Mouse (Mus musculus): ENCODE measurements at regions not wholly inside any gene's neighbourhood (a gene's known extent, or its start where the extent isn't known, plus 50 kb on each side); places are given as distances from the start of the nearest gene placed in this dataset.

DNA sequence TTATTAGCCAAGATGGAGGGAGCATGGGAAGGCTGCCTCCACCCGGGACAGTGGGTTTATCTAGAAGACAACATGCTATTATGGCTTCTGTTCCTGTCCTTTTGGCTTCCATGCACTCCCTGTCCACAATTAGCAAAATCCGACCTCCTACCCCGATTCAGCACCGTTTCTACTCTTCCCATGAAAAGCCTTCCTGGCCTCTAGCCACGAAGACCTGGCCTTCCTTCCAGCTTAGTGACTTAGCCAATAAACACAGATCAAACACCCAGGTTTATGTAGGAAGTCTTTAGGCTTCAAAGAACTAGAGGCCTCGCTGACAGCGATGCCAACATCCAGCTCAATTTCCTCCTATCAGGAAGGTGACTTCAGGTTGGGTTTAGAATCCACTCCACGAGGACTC, 338.5 kb upstream of the Zmiz1 start:
- H3K4me1 ChIP-seq: peaks cover 9% of the 10 kb centered on the region; the same call in 1 of the 2 replicates
- peaks cover 3% of the 10 kb centered on the region; the same call in 1 of the 2 replicates for H3K27me3 ChIP-seq
- H3K9ac ChIP-seq: no peak overlapping the region
- no peak overlapping the region for H3K4me3 ChIP-seq
- H3K4me2 ChIP-seq: no peak overlapping the region
- H3K27ac ChIP-seq: no peak overlapping the region
- ATAC-seq (ENCODE audit: insufficient number of reproducible peaks, insufficient read depth, low FRiP score, low TSS enrichment, low read depth): no peak
- H3K9me3 ChIP-seq: no peaks in the 10 kb centered on the region
- no peaks in the 10 kb centered on the region for H3K36me3 ChIP-seq
- 62% methylated on average over 8 of the region's 8 CpGs for WGBS

DNA sequence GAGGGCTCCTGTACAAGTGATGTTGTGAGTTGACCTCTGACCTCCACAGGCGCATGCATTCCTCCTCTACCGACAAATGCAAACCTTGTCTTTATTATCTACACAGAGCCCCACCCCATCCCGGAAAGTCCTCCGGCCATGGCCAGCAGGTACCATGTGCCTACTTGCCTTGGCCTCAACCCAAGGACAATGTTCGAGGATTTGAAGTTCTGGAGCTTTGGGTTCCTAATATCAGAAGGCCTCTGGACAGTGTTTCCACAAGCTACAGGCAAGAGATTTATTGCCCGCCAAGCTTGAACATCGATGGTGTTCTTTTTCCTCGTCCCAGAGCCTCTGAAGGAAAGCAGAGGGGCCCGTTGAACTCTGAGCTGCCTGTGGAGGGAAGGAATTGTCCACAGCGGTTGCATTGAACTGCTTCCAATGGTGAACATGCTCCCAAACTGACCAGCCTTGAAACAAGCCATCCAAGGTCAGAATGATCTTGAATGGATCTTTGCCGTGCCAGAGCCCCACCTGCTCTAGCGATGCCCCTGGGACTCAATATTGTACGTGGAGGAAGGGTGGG, 335.9 kb upstream of the Zmiz1 start:
- no peak overlapping the region for H3K27ac ChIP-seq

DNA sequence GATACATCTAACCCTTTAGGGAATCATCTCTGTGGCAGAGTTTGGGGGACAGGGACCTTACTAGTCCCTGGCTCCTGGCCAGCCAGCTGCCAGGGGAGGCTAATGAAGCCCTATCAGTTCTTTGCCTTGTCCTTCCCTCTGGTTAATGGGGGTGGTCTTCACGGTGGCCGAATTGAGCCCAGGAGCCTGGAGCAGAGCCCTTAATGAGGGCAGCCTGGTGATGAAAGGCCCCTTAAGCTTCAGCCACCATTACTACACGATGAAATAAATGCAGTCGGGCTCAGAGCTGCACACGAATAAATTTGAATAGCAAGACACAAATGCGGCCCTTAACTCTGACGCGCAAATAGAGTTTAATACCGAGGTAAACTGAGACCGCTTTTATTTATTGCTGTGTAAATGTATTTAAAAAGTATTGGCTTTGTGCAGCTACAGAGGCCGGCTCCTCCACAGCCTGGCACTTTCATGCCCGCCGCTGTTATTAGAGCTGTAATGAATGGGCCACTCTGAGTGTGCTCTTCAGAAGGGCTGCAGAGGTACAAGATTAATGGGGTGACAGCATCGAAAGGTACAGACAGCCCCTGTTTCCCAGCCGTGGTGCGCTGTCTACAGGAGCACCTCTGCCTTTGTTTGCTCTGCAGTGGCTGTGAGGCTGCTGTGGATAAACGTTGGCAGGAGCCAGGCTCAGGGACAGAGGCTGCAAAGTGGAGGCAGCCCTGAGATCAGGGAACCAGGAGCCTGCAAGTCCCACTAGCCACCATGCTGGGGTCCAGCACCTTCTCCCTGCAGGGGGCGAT, 335.2 kb upstream of the Zmiz1 start:
- no peak for ATAC-seq (ENCODE audit: insufficient number of reproducible peaks, insufficient read depth, low FRiP score, low TSS enrichment, low read depth)
- no peak overlapping the region for H3K27ac ChIP-seq
- peaks cover 37% of the 10 kb centered on the region for H3K4me1 ChIP-seq
- H3K36me3 ChIP-seq: no peaks in the 10 kb centered on the region
- H3K9ac ChIP-seq: no peak overlapping the region
- H3K4me3 ChIP-seq: no peak overlapping the region
- peaks cover 3% of the 10 kb centered on the region; the same call in 1 of the 2 replicates for H3K27me3 ChIP-seq
- 62% methylated on average over 18 of the region's 18 CpGs for WGBS
- H3K9me3 ChIP-seq: no peaks in the 10 kb centered on the region
- no peak overlapping the region for H3K4me2 ChIP-seq

More for the DNA sequence above, 335.9 kb upstream of the Zmiz1 start:
- no peaks in the 10 kb centered on the region for H3K36me3 ChIP-seq
- H3K4me1 ChIP-seq: peaks cover 30% of the 10 kb centered on the region
- no peak overlapping the region for H3K4me3 ChIP-seq
- H3K9ac ChIP-seq: no peak overlapping the region
- H3K27me3 ChIP-seq: peaks cover 3% of the 10 kb centered on the region; the same call in 1 of the 2 replicates
- no peak for ATAC-seq (ENCODE audit: insufficient number of reproducible peaks, insufficient read depth, low FRiP score, low TSS enrichment, low read depth)
- H3K4me2 ChIP-seq: no peak overlapping the region
- WGBS: 87% methylated on average over 13 of the region's 13 CpGs
- H3K9me3 ChIP-seq: no peaks in the 10 kb centered on the region

DNA sequence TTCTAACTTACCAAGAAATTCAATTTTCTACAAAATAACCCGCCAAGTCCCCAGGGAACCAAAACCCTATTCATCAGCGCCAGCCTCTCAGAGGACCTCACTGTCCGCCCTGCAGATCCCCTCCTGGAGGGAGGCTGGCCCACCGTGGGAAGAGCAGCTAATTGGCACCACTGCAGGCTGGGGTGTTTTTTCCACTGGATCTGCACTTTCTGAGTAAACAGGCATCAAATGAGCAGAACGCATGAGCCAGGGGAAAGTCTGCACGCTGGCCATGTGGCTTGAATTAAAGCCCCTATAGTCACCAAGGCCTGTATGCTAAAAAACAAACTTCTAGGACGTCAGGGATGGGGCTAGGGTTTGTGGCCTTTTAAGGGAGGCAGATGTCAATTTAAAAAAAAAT, 332.4 kb upstream of the Zmiz1 start:
- Histone ChIP-seq H3K4me1 (peaks cover 37% of the 10 kb centered on the region), H3K36me3 (no peaks in the 10 kb centered on the region), H3K27ac (peak overlapping the region; percentile 83), H3K4me3 (no peak overlapping the region), H3K27me3 (peaks cover 3% of the 10 kb centered on the region; the same call in 1 of the 2 replicates), H3K4me2 (no peak overlapping the region; the same call in 1 of the 2 replicates), H3K9ac (no peak overlapping the region), H3K9me3 (no peaks in the 10 kb centered on the region)
- ATAC-seq (ENCODE audit: insufficient number of reproducible peaks, insufficient read depth, low FRiP score, low TSS enrichment, low read depth): peak; percentile 75
- 17% methylated on average over 7 of the region's 7 CpGs for WGBS

DNA sequence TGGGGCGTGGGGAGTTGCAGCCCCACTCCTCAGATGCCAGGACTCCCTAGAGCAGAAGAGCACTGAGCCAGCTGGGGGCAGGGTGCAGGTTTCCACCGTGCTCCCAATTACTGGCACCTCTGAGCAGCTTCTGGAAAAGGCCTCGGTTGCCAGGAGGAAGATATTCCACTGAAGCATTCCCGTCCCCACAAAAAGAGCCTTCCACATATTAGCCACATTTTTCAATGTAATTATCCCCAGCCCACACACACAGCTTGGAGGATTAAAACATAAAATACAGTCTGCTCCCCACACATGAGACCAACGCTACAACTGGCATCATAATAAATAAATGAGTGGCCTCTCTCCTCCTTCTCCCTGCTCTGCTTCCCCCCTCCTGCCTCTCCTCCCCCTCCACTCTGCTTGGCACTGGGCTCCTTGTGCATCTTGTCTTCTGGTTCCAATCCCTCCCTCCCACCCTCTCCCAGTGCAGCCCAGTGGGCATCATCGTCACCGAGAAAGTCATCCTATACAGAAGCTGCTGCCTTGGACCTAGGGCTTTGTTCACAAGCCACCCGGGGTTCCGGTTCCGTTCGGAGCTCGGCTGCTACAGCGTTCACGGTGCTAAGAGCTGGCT, 331.3 kb upstream of the Zmiz1 start:
- Histone ChIP-seq H3K9ac (no peak overlapping the region; the same call in 1 of the 2 replicates), H3K27ac (peak overlapping the region; percentile 83), H3K4me1 (peaks cover 37% of the 10 kb centered on the region), H3K36me3 (no peaks in the 10 kb centered on the region), H3K4me2 (peak overlapping the region; percentile 26), H3K4me3 (no peak overlapping the region), H3K9me3 (no peaks in the 10 kb centered on the region), H3K27me3 (peaks cover 3% of the 10 kb centered on the region; the same call in 1 of the 2 replicates)
- ATAC-seq (ENCODE audit: insufficient number of reproducible peaks, insufficient read depth, low FRiP score, low TSS enrichment, low read depth): no peak
- WGBS: 36% methylated on average over 14 of the region's 14 CpGs

DNA sequence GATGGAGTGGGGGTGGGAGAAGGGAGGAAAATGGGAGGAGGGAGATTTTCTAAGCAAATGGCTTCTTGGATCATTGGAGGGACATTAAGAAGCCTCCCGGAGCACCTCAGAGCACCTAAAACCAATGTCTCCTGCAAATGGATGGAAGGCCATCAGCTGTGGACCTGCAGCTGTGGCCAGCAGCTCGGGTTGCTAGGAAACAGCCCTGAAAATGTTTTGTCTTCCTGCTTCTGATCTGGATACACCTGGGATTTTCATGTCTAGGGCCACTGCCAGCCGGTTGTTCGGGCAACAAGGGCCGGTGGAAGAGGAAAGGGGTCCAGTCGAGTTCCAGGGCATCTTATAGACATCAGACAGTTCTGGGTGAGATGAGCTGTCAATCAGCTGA, 330.8 kb upstream of the Zmiz1 start:
- 66% methylated on average over 6 of the region's 6 CpGs for WGBS

DNA sequence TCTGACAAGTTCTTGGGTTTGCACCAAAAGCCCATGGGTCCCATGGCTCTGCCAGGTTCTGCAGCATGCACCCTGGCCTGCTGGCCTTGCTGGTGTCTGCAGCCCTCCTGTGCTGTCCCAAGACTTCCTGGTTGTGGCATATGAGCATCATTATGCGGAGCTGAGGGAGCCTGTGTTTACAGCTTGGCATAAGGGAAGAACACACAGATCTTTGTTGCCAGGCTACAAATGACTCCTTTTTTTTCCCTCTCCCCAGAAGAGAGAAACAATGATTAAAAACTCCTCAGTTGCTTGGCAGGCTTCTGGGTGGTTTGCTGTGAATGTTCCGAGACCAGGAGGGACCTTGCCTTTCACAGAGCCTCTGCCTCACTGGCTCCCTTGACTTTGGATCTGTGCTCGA, 323.6 kb upstream of the Zmiz1 start:
- Histone ChIP-seq H3K9ac (no peak overlapping the region), H3K4me3 (no peak overlapping the region), H3K4me1 (0 out of 2 replicates have a peak, but pooled peaks cover 16% of the 10 kb centered on the region), H3K9me3 (no peaks in the 10 kb centered on the region), H3K36me3 (no peaks in the 10 kb centered on the region), H3K27ac (0 out of 2 replicates have a peak overlapping the region, but pooled peaks have one; percentile 52), H3K27me3 (no peaks in the 10 kb centered on the region), H3K4me2 (no peak overlapping the region)
- ATAC-seq (ENCODE audit: insufficient number of reproducible peaks, insufficient read depth, low FRiP score, low TSS enrichment, low read depth): no peak
- 65% methylated on average over 3 of the region's 3 CpGs for WGBS

More for the DNA sequence above, 330.8 kb upstream of the Zmiz1 start:
- H3K36me3 ChIP-seq: no peaks in the 10 kb centered on the region
- peaks cover 3% of the 10 kb centered on the region; the same call in 1 of the 2 replicates for H3K27me3 ChIP-seq
- ATAC-seq (ENCODE audit: insufficient number of reproducible peaks, insufficient read depth, low FRiP score, low TSS enrichment, low read depth): no peak
- no peaks in the 10 kb centered on the region for H3K9me3 ChIP-seq
- H3K4me1 ChIP-seq: peaks cover 37% of the 10 kb centered on the region
- H3K4me3 ChIP-seq: no peak overlapping the region
- H3K27ac ChIP-seq: peak overlapping the region; percentile 83
- no peak overlapping the region; the same call in 1 of the 2 replicates for H3K9ac ChIP-seq
- H3K4me2 ChIP-seq: peak overlapping the region; percentile 26; the same call in 1 of the 2 replicates

DNA sequence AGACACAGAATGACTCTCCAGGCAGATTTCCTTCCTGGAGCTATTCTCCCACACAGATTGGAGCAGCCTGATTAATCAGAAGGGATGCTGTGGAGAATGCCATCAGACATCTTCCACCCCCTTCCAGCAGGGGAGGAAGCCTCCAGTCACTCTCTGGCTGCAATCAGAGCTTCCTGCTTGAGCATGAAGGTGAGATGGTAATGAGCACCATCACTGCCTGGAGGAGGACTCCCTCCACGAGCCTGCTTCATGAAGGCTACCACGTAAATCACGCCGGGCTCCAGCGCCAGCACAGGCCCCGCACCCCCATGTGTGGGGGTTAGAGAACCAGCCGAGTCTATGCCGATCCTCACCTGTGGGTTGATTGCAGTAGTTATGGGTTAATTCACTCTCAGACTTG, 321.7 kb upstream of the Zmiz1 start:
- Histone ChIP-seq H3K36me3 (no peaks in the 10 kb centered on the region), H3K27me3 (no peaks in the 10 kb centered on the region), H3K4me2 (no peak overlapping the region), H3K4me1 (peaks cover 32% of the 10 kb centered on the region), H3K9ac (no peak overlapping the region), H3K27ac (no peak overlapping the region), H3K9me3 (no peaks in the 10 kb centered on the region), H3K4me3 (no peak overlapping the region)
- ATAC-seq (ENCODE audit: insufficient number of reproducible peaks, insufficient read depth, low FRiP score, low TSS enrichment, low read depth): no peak
- whole genome bisulfite sequencing: 84% methylated on average over 8 of the region's 8 CpGs

DNA sequence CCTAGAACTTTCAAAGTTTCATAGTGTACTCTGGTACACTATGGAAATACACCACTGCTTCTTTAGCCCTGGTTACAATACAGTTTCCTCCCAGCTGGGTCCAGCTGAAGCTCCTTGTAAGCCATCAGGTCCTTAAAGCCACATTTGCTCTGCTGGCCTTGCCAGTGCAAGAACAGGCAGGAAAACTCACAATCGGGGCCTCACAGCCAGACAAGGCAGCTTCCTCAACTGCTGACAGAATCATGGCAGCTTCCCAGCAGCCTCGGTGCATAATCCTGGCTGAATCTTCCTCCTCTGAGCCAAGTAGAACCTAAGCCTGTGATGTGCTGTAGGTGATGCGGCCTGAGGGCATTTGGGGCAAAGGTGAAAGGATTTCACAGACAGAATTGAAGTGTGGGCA, 320.5 kb upstream of the Zmiz1 start:
- no peaks in the 10 kb centered on the region for H3K36me3 ChIP-seq
- WGBS: 57% methylated on average over 3 of the region's 3 CpGs
- ATAC-seq (ENCODE audit: insufficient number of reproducible peaks, insufficient read depth, low FRiP score, low TSS enrichment, low read depth): no peak
- no peaks in the 10 kb centered on the region for H3K9me3 ChIP-seq
- no peaks in the 10 kb centered on the region for H3K27me3 ChIP-seq
- H3K4me3 ChIP-seq: no peak overlapping the region
- peaks cover 37% of the 10 kb centered on the region for H3K4me1 ChIP-seq
- H3K27ac ChIP-seq: no peak overlapping the region
- H3K9ac ChIP-seq: no peak overlapping the region
- H3K4me2 ChIP-seq: no peak overlapping the region

DNA sequence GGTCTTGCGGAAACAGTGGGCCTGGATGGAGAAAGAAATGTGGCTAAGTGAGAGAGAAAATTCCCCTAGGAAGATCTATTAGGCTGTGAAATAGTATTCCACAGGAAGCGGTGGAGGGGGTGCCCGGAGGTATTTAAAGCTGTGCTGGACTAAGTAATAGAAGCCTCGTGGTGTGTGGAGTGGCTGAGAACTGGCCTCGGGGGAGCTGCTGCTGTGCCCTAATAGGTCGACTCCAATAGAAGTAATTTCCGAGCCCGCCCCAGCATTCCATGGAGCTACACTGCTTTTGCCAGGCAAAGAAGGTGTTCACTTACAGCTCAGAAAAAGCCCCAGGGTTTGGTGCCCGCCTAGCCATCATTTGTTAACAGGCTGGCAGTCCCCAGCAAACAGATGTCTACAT, 317.1 kb upstream of the Zmiz1 start:
- ATAC-seq (ENCODE audit: insufficient number of reproducible peaks, insufficient read depth, low FRiP score, low TSS enrichment, low read depth): no peak
- H3K4me2 ChIP-seq: 0 out of 2 replicates have a peak overlapping the region, but pooled peaks have one; percentile 11

DNA sequence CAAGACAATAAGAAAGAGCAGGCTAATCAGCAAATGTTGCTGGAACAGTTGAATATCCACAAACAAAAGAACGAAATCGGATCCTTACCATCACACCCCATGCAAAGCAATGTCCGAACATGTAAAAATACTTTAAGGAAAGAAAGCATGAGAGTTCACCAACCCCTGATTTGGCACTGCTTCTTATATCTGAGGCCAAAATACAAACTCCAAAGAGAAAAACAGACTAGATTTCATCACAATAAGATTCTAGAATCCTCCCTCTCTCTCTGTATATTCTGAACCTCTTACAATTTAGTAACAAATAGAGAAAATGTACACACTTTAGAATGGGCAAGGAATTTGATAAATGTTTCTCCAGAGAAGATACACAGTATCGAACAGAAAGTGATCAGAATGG, 315.9 kb upstream of the Zmiz1 start:
- H3K4me2 ChIP-seq: no peak overlapping the region
- no peak for ATAC-seq (ENCODE audit: insufficient number of reproducible peaks, insufficient read depth, low FRiP score, low TSS enrichment, low read depth)
- H3K27ac ChIP-seq: no peak overlapping the region
- H3K9me3 ChIP-seq: no peaks in the 10 kb centered on the region
- peaks cover 27% of the 10 kb centered on the region for H3K4me1 ChIP-seq
- H3K36me3 ChIP-seq: no peaks in the 10 kb centered on the region
- H3K9ac ChIP-seq: no peak overlapping the region
- H3K27me3 ChIP-seq: no peaks in the 10 kb centered on the region
- WGBS: 87% methylated on average over 4 of the region's 4 CpGs
- no peak overlapping the region for H3K4me3 ChIP-seq

More for the DNA sequence above, 317.1 kb upstream of the Zmiz1 start:
- no peaks in the 10 kb centered on the region for H3K27me3 ChIP-seq
- peaks cover 27% of the 10 kb centered on the region for H3K4me1 ChIP-seq
- H3K27ac ChIP-seq: peak overlapping the region; percentile 73
- H3K4me3 ChIP-seq: no peak overlapping the region
- 0 out of 2 replicates have a peak overlapping the region, but pooled peaks have one; percentile 44 for H3K9ac ChIP-seq
- no peaks in the 10 kb centered on the region for H3K9me3 ChIP-seq
- 9% methylated on average over 9 of the region's 9 CpGs for WGBS
- H3K36me3 ChIP-seq: no peaks in the 10 kb centered on the region

Measured in embryonic facial prominence, embryonic 13.5 days (tissue).